Mouse (Mus musculus) forebrain, embryonic 14.5 days (tissue): ENCODE measurements at regions not wholly inside any gene's neighbourhood (a gene's known extent, or its start where the extent isn't known, plus 50 kb on each side); places are given as distances from the start of the nearest gene placed in this dataset.

ENCODE experiments used
- ATAC-seq: fragments of 200-750 bp; cut with Nextera tagmentation; 2 replicates; pipeline ENCODE4 v1.8.0; 2017; ENCODE audit warnings: mild to moderate bottlenecking, moderate library complexity
- DNase-seq: peaks from one replicate; pipeline ENCODE4 v3.0.0-alpha.2; 2015; ENCODE audit warnings: low spot score
- H3K27ac ChIP-seq: fragments of 300-500 bp; sonication (generic); 2 replicates; pipeline ENCODE4 v1.5.1; 2014; ENCODE audit warnings: low read depth, mild to moderate bottlenecking, control low read depth, low read length, moderate library complexity
- H3K27me3 ChIP-seq: fragments of 300-500 bp; sonication (generic); replicated peaks from 2 replicates; pipeline ENCODE4 v1.6.1; 2014; ENCODE audit warnings: low read length, control low read depth, mixed read lengths; ENCODE audit not compliant: control insufficient read depth, insufficient read depth
- H3K36me3 ChIP-seq: fragments of 300-500 bp; sonication (generic); 2 replicates; pipeline ENCODE4 v1.6.1; 2014; ENCODE audit warnings: low read length, control low read depth; ENCODE audit not compliant: control insufficient read depth, insufficient read depth
- H3K4me1 ChIP-seq: fragments of 300-500 bp; sonication (generic); 2 replicates; pipeline ENCODE4 v1.6.1; 2014; ENCODE audit warnings: antibody characterized with exemption, low read length, control low read depth; ENCODE audit not compliant: control insufficient read depth, insufficient read depth
- H3K4me2 ChIP-seq: fragments of 300-500 bp; sonication (generic); 2 replicates; pipeline ENCODE4 v1.6.1; 2014; ENCODE audit warnings: mild to moderate bottlenecking, control low read depth, low read length
- H3K4me3 ChIP-seq: fragments of 300-500 bp; sonication (generic); 2 replicates; pipeline ENCODE4 v1.5.1; 2014; ENCODE audit warnings: low read depth, low read length, control low read depth
- H3K9ac ChIP-seq: fragments of 300-500 bp; sonication (generic); 2 replicates; pipeline ENCODE4 v1.6.1; 2014; ENCODE audit warnings: mild to moderate bottlenecking, low read length, control low read depth, moderate library complexity
- H3K9me3 ChIP-seq: fragments of 300-500 bp; sonication (generic); replicated peaks from 2 replicates; pipeline ENCODE4 v1.6.1; 2016; ENCODE audit warnings: low read length, control low read depth, mixed read lengths; ENCODE audit not compliant: control insufficient read depth
- WGBS: fragments of 180-500 bp; shearing (Covaris S2); extraction: QIAGEN DNeasy Blood & Tissue Kit; methylation state at CpG from one replicate; pipeline ENCODE4 v1.1.7; 2014; 5-methylcytosine and 5-hydroxymethylcytosine counted together

DNA sequence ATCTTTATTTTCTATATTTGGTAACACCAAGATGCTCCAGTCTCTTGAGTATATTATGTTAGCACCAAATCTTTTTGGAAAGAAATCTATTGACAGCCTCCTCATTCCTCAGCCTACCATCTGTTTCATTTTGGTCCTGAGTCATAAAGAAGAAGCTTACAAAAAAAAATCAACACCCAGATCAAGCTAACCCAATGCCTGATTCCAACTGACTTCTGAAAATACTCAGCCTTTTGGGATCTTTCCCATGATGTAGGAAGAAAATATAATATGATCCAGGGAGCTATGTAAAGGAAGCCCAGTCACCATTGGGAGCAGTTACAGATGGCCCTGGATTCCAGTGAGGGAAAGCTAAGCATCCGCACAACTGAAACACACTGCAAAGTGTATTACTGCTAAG is 231.3 kb upstream of the Kynu start:
- Histone ChIP-seq H3K9ac (no peak overlapping the region), H3K27me3 (no peaks in the 10 kb centered on the region), H3K4me2 (no peak overlapping the region), H3K27ac (no peak overlapping the region), H3K36me3 (no peaks in the 10 kb centered on the region), H3K4me3 (no peak overlapping the region), H3K9me3 (no peaks in the 10 kb centered on the region), H3K4me1 (no peaks in the 10 kb centered on the region)
- 96% methylated on average over 1 of the region's 1 CpGs for WGBS
- DNase-seq (peak; percentile 68), ATAC-seq (peak; percentile 65; the same call in 1 of the 2 replicates)

DNA sequence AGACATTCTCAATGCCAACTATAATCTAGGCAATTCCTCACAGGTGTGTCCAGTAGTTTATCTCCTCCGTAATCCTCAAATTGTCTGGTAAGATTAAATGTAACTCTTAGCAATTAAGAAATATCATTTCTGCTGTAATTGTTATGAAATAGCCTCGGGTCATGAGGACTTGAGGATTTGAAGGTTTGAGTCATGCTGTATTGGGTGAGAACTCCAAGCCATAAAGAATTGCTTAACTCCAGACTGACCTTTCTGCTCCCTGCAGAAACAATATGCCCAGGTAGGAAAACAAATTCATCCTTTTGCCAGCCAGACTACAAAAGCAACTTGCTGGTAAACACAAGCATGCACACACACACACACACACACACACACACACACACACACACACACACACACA is 190.8 kb upstream of the Kynu start:
- no peak overlapping the region for H3K4me3 ChIP-seq
- no peaks in the 10 kb centered on the region for H3K36me3 ChIP-seq
- ATAC-seq (no peak), DNase-seq (no peak)
- no peaks in the 10 kb centered on the region for H3K9me3 ChIP-seq
- H3K27me3 ChIP-seq = no peaks in the 10 kb centered on the region
- no peaks in the 10 kb centered on the region for H3K4me1 ChIP-seq
- no peak overlapping the region for H3K9ac ChIP-seq
- H3K4me2 ChIP-seq = no peak overlapping the region
- no peak overlapping the region for H3K27ac ChIP-seq
- 85% methylated on average over 2 of the region's 2 CpGs for WGBS

DNA sequence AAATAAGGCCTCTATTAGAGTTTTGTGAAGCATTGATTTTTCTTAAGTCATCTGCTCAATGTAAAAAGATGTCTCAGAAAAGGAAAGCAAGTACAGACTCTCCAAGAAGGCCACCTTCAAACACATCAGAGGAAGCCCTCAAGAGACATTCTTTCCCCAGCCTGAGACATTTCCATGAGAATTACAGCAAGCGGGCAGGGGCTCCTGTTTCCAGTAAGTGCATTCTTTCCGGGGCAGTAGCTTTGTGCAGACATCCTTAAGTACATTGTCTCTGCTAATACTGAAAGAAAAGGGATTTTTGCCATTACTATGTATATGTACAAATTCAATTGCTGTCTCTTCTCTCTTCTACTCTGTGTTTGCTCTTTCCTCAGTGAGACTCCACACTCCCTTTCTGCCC is 189.3 kb upstream of the Kynu start:
- no peak for ATAC-seq
- H3K4me1 ChIP-seq = no peaks in the 10 kb centered on the region
- H3K27me3 ChIP-seq = no peaks in the 10 kb centered on the region
- WGBS = 28% methylated on average over 2 of the region's 2 CpGs
- no peak overlapping the region for H3K4me3 ChIP-seq
- H3K9ac ChIP-seq = no peak overlapping the region
- H3K27ac ChIP-seq = no peak overlapping the region
- no peaks in the 10 kb centered on the region for H3K9me3 ChIP-seq
- DNase-seq = no peak
- H3K36me3 ChIP-seq = no peaks in the 10 kb centered on the region
- no peak overlapping the region for H3K4me2 ChIP-seq

DNA sequence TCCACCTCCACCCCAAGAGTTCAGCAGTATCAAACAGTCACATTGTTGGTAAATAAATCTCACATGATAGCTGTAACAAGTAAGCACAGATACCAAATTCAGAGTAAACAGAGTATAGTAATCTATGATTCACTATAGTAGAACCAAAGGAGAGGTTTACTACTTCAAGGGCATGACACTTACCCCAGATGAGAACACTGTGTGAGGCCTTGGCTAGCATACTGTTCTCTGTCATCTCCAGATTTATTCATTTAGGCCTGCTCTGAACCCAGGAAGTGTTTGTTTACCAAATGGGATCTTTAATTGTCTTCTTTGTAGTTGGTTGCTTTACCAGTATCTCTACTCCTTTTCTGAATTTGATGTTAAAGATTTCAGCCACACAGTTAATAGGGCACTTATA is 151.8 kb upstream of the Kynu start:
- Histone ChIP-seq H3K27ac (no peak overlapping the region), H3K27me3 (no peaks in the 10 kb centered on the region), H3K4me1 (no peaks in the 10 kb centered on the region), H3K36me3 (no peaks in the 10 kb centered on the region), H3K9ac (no peak overlapping the region), H3K4me3 (no peak overlapping the region), H3K4me2 (no peak overlapping the region), H3K9me3 (no peaks in the 10 kb centered on the region)
- ATAC-seq (no peak), DNase-seq (no peak)

DNA sequence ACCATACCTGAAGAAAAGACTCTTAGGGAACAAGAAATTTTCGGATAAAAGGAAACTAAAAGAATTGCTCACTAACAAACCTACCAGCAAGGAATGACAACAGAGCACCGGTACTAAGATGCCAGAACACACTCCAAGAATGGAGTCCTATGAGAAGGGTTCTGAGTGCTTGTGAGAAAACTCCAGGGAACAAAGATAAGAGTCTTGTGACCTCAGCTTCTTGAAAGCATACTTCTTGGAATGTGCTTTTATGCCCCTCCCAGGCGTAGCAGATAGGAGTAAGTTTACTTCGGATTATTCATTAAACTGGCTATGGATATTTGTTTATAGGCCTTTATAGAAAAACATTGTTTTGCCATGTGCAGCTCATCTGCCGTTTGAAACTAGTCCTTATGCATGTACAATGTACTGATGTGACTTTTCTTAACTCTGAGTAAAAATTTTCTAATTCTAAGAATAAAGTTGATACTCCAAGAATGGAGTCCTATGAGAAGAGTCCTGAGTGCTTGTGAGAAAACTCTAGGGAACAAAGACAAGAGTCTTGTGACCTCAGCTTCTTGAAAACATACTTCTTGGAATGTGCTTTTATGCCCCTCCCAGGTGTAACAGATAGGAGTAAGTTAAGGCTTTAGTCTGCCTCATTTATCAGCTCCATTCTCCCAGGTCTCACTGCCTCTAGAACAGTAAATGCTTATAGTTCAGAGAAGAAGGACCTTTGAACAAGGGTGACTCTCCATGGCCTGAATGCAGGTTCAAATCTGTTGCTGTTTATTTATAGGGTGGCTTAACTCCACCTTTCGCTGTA is 150.8 kb upstream of the Kynu start:
- H3K27ac ChIP-seq = no peak overlapping the region
- no peak overlapping the region for H3K4me3 ChIP-seq
- DNase-seq = no peak
- no peaks in the 10 kb centered on the region for H3K9me3 ChIP-seq
- no peak overlapping the region for H3K4me2 ChIP-seq
- 85% methylated on average over 6 of the region's 6 CpGs for WGBS
- H3K36me3 ChIP-seq = no peaks in the 10 kb centered on the region
- no peaks in the 10 kb centered on the region for H3K27me3 ChIP-seq
- H3K4me1 ChIP-seq = no peaks in the 10 kb centered on the region
- H3K9ac ChIP-seq = no peak overlapping the region
- no peak for ATAC-seq

DNA sequence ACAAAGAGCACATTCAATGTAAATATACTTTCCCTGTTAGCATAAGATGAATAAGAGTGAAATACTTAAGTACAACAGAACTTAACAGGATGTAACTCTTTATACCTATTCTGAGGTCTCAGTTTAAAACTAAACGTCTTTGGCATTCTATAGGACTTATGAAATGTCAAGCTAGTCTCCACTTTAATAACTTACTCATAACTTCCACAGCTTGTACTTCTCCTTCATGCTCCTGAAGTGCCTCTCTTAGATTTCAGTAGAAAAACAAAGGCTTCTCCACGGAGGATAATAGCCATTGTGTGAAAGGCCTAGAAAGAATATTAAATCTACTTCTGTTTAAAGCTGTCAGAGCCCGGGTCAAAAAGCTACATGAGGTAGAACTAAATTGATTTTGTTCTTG is 117.9 kb upstream of the Kynu start:
- H3K4me1 ChIP-seq = no peaks in the 10 kb centered on the region
- H3K27me3 ChIP-seq = no peaks in the 10 kb centered on the region
- no peaks in the 10 kb centered on the region for H3K9me3 ChIP-seq
- no peak overlapping the region for H3K9ac ChIP-seq
- H3K36me3 ChIP-seq = no peaks in the 10 kb centered on the region
- ATAC-seq = no peak
- no peak overlapping the region for H3K4me2 ChIP-seq
- H3K4me3 ChIP-seq = no peak overlapping the region
- 43% methylated on average over 3 of the region's 3 CpGs for WGBS
- no peak for DNase-seq
- no peak overlapping the region for H3K27ac ChIP-seq

DNA sequence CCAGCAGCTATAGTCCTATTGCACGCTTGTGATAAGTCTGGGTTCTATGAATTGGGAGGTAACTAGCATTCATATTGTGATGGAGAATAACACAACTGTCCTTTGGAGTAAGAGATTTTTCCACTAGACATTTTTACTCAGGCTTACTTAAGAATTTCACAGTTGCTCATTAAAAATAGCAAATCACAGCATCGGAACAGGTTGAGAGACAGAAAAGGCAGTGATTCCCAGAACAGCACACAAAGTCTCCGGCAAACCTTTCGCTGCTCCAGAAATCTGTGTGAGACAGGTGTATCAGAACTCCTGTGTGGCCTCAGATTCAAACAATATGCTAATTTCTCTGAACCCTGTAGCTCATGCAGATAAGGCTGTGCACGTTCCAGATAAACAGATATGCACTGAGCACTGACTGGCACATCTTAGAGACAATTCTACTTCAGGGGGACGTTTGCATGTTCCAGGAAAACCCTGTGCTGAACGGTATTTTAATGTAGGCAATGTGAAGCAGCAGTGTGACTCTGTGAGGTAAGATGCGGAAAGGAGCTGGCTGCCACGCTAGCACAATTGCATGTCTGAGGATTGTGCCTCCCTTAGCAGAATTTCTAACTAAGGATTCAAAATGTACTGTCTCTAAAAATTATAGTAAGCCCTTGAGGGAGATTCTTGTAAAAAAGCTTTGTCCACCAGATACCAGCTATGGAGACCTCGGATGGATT is 99.8 kb upstream of the Kynu start:
- Histone ChIP-seq H3K36me3 (no peaks in the 10 kb centered on the region), H3K9me3 (no peaks in the 10 kb centered on the region), H3K4me3 (no peak overlapping the region), H3K4me1 (no peaks in the 10 kb centered on the region), H3K27ac (no peak overlapping the region), H3K27me3 (no peaks in the 10 kb centered on the region), H3K4me2 (no peak overlapping the region), H3K9ac (no peak overlapping the region)
- 86% methylated on average over 10 of the region's 10 CpGs for WGBS
- no peak for DNase-seq
- no peak for ATAC-seq

DNA sequence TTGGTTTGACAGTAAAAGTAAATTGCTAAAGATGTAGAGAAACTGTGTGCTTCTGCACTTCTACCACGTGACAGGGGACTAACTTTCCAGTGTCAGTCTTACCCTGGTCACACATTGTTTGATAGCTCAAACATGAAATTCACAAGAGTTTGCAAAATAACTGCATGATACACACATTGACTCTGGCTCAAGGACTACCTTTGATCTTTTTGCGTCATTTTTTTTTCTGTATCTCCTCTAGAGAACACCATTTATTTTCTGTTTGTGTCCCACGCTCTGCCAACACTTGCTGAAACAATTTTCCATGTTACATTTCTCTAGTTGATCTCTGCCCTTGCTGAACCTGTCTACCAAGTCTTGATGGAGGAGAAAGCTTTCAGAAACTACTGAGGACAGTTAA is 86.0 kb upstream of the Kynu start:
- Histone ChIP-seq H3K9me3 (no peaks in the 10 kb centered on the region), H3K4me1 (no peaks in the 10 kb centered on the region), H3K36me3 (no peaks in the 10 kb centered on the region), H3K4me2 (no peak overlapping the region), H3K27me3 (no peaks in the 10 kb centered on the region), H3K27ac (no peak overlapping the region), H3K9ac (no peak overlapping the region), H3K4me3 (no peak overlapping the region)
- DNase-seq (no peak), ATAC-seq (no peak)
- 82% methylated on average over 3 of the region's 3 CpGs for WGBS

DNA sequence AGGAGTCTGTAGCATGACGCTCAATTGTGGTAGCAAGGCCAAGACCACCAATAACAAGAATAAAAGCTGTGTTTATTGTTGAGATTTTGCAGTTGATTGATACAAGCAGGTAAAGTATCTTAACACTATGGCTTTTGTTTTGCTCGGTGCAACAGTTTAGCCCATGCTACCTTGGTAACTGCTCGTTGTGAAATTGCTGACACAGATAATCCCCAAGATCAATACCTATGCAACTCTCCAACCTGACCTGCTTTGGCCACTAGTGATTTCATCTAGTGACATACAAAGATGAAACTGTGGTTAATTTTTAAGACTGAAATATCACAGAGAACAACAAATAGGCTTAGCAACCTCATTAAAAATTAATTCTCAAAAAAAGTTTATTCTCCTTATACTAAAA is 85.2 kb upstream of the Kynu start:
- Histone ChIP-seq H3K27ac (no peak overlapping the region), H3K27me3 (no peaks in the 10 kb centered on the region), H3K4me3 (no peak overlapping the region), H3K9me3 (no peaks in the 10 kb centered on the region), H3K36me3 (no peaks in the 10 kb centered on the region), H3K4me2 (no peak overlapping the region), H3K9ac (no peak overlapping the region), H3K4me1 (no peaks in the 10 kb centered on the region)
- DNase-seq (no peak), ATAC-seq (no peak)
- 80% methylated on average over 3 of the region's 3 CpGs for WGBS
